Comparison of ENCODE assay signal across 28 mouse cellular contexts in genomic region chr3:30286529-30286928, GRCm38 (mm10).
DNase-seq lines count a peak whose midpoint lies in the region; ATAC-seq and TF ChIP-seq lines count a peak whose summit lies in the region.
"Had no signal": no experiment of that assay in that cellular context is flagged by ENCODE, and none has a peak within 500 bp of the region (broad histone marks: within the 10 kb centered on the region; RNA-seq: fewer than 3 reads in every experiment).

No protein-coding gene starts in this region.

- H3K4me3 ChIP-seq in forebrain, postnatal 0 days (ENCODE audit: low read depth, low read length): no peak overlapping the region
- H3K4me3 ChIP-seq in forebrain, embryonic 13.5 days: no peak overlapping the region
- no peak overlapping the region for H3K4me3 ChIP-seq in kidney, adult 2 months (ENCODE audit: insufficient read depth, low read depth, low read length)
- no peak overlapping the region for H3K4me3 ChIP-seq in neural tube, embryonic 13.5 days
- H3K4me3 ChIP-seq in stomach, postnatal 0 days (ENCODE audit: low read depth, low read length): no peak overlapping the region
- H3K4me3 ChIP-seq: embryonic facial prominence, embryonic 12.5 days; forebrain, embryonic 15.5 days; heart, embryonic 13.5 days; intestine, embryonic 15.5 days; left cerebral cortex, adult 2 months; limb, embryonic 15.5 days; liver, embryonic 13.5 days; midbrain, embryonic 15.5 days; stomach, embryonic 15.5 days had no signal

- no peaks in the 10 kb centered on the region for H3K4me1 ChIP-seq in forebrain, postnatal 0 days (ENCODE audit: insufficient read depth)
- 0 out of 2 replicates have a peak, but pooled peaks cover 4% of the 10 kb centered on the region for H3K4me1 ChIP-seq in forebrain, embryonic 13.5 days
- H3K4me1 ChIP-seq in kidney, adult 2 months (ENCODE audit: control insufficient read depth, insufficient read depth, low read length): peaks cover 3% of the 10 kb centered on the region; the same call in 1 of the 2 replicates
- peaks cover 13% of the 10 kb centered on the region; the same call in 1 of the 2 replicates for H3K4me1 ChIP-seq in neural tube, embryonic 13.5 days (replicated peaks)
- 0 out of 2 replicates have a peak, but pooled peaks cover 2% of the 10 kb centered on the region for H3K4me1 ChIP-seq in stomach, postnatal 0 days (replicated peaks; ENCODE audit: control insufficient read depth, insufficient read depth)
- H3K4me1 ChIP-seq: embryonic facial prominence, embryonic 12.5 days; forebrain, embryonic 15.5 days; heart, embryonic 13.5 days; intestine, embryonic 15.5 days; liver, embryonic 13.5 days had no signal

- TF ChIP-seq EP300 in stomach, postnatal 0 days (optimal IDR thresholded peaks at IDR 0.05): no peak

- no peak for ATAC-seq in forebrain, postnatal 0 days
- ATAC-seq in forebrain, embryonic 13.5 days: no peak
- ATAC-seq in neural tube, embryonic 13.5 days (ENCODE audit: low read depth): 0 out of 2 replicates have a peak, but pooled peaks have one; percentile 63
- ATAC-seq in stomach, postnatal 0 days (ENCODE audit: low FRiP score, low TSS enrichment): no peak
- ATAC-seq in cerebellum, adult (ENCODE audit: insufficient number of reproducible peaks, low FRiP score, low TSS enrichment): no peak
- ATAC-seq: forebrain, embryonic 15.5 days; intestine, embryonic 15.5 days had no signal

- WGBS in forebrain, postnatal 0 days: 34% methylated on average over 4 of the region's 4 CpGs
- WGBS in forebrain, embryonic 13.5 days: 31% methylated on average over 4 of the region's 4 CpGs
- WGBS in kidney, adult 2 months: 44% methylated on average over 4 of the region's 4 CpGs
- WGBS in neural tube, embryonic 13.5 days: 26% methylated on average over 4 of the region's 4 CpGs
- 39% methylated on average over 4 of the region's 4 CpGs for WGBS in stomach, postnatal 0 days

- no peak overlapping the region for H3K9ac ChIP-seq in forebrain, postnatal 0 days
- H3K9ac ChIP-seq in forebrain, embryonic 13.5 days: no peak overlapping the region
- H3K9ac ChIP-seq in neural tube, embryonic 13.5 days: no peak overlapping the region
- no peak overlapping the region for H3K9ac ChIP-seq in stomach, postnatal 0 days (ENCODE audit: low read length)
- H3K9ac ChIP-seq: embryonic facial prominence, embryonic 12.5 days; forebrain, embryonic 15.5 days; heart, embryonic 13.5 days; intestine, embryonic 15.5 days; limb, embryonic 15.5 days; liver, embryonic 13.5 days; midbrain, embryonic 15.5 days; stomach, embryonic 15.5 days had no signal

- no peak overlapping the region for H3K4me2 ChIP-seq in forebrain, postnatal 0 days (ENCODE audit: low read depth)
- H3K4me2 ChIP-seq in forebrain, embryonic 13.5 days: no peak overlapping the region
- H3K4me2 ChIP-seq in neural tube, embryonic 13.5 days: no peak overlapping the region
- no peak overlapping the region for H3K4me2 ChIP-seq in stomach, postnatal 0 days (replicated peaks; ENCODE audit: low read depth)
- H3K4me2 ChIP-seq: embryonic facial prominence, embryonic 12.5 days; forebrain, embryonic 15.5 days; heart, embryonic 13.5 days; intestine, embryonic 15.5 days; limb, embryonic 15.5 days; liver, embryonic 13.5 days; midbrain, embryonic 15.5 days; stomach, embryonic 15.5 days had no signal

- no peak for DNase-seq in forebrain, postnatal 0 days
- peak; percentile 18 for DNase-seq in kidney, adult 2 months
- DNase-seq in kidney, postnatal 25 days: no peak
- DNase-seq in neural tube, embryonic 10.5 days (ENCODE audit: extremely low spot score, low spot score): no peak
- no peak for DNase-seq in stomach, postnatal 0 days (ENCODE audit: low spot score)
- DNase-seq: adrenal gland, postnatal 25 days; cerebellum, adult 18-20 months; cerebellum, postnatal 10 days; heart, postnatal 10 days; kidney, adult 8-10 months; kidney, postnatal 10 days; liver, embryonic 13.5 days; lung, adult 18-20 months; lung, postnatal 10 days; right cerebral cortex, postnatal 25 days; thymus, adult 2 months; thymus, postnatal 36 days had no signal

- TF ChIP-seq POLR2A in kidney, adult 2 months (IDR thresholded peaks at IDR 0.05; ENCODE audit: low read depth, low read length): no peak

- no peaks in the 10 kb centered on the region for H3K36me3 ChIP-seq in forebrain, postnatal 0 days (ENCODE audit: insufficient read depth)
- H3K36me3 ChIP-seq in forebrain, embryonic 13.5 days (ENCODE audit: poor library complexity, severe bottlenecking): no peaks in the 10 kb centered on the region
- H3K36me3 ChIP-seq in kidney, adult 2 months (ENCODE audit: control insufficient read depth, insufficient read depth, low read length): no peaks in the 10 kb centered on the region
- no peaks in the 10 kb centered on the region for H3K36me3 ChIP-seq in neural tube, embryonic 13.5 days
- no peaks in the 10 kb centered on the region for H3K36me3 ChIP-seq in stomach, postnatal 0 days (ENCODE audit: control insufficient read depth, insufficient read depth, low read length)
- H3K36me3 ChIP-seq: embryonic facial prominence, embryonic 12.5 days; forebrain, embryonic 15.5 days; heart, embryonic 13.5 days; intestine, embryonic 15.5 days; limb, embryonic 15.5 days; liver, embryonic 13.5 days; midbrain, embryonic 15.5 days; stomach, embryonic 15.5 days had no signal

- no peaks in the 10 kb centered on the region for H3K9me3 ChIP-seq in forebrain, postnatal 0 days (ENCODE audit: low read length)
- H3K9me3 ChIP-seq in forebrain, embryonic 13.5 days (replicated peaks): no peaks in the 10 kb centered on the region
- H3K9me3 ChIP-seq in neural tube, embryonic 13.5 days: no peaks in the 10 kb centered on the region
- H3K9me3 ChIP-seq in stomach, postnatal 0 days (ENCODE audit: control insufficient read depth, low read length): no peaks in the 10 kb centered on the region
- H3K9me3 ChIP-seq: embryonic facial prominence, embryonic 12.5 days; forebrain, embryonic 15.5 days; heart, embryonic 13.5 days; intestine, embryonic 15.5 days; limb, embryonic 15.5 days; liver, embryonic 13.5 days; midbrain, embryonic 15.5 days; stomach, embryonic 15.5 days had no signal

- no peak overlapping the region for H3K27ac ChIP-seq in forebrain, postnatal 0 days (ENCODE audit: low read depth, low read length)
- H3K27ac ChIP-seq in forebrain, embryonic 13.5 days: no peak overlapping the region
- peak overlapping the region; percentile 17; the same call in 1 of the 2 replicates for H3K27ac ChIP-seq in kidney, adult 2 months (ENCODE audit: insufficient read depth, low read depth, low read length)
- H3K27ac ChIP-seq in neural tube, embryonic 13.5 days (replicated peaks): no peak overlapping the region
- H3K27ac ChIP-seq in stomach, postnatal 0 days (replicated peaks): no peak overlapping the region
- H3K27ac ChIP-seq: embryonic facial prominence, embryonic 12.5 days; forebrain, embryonic 15.5 days; heart, embryonic 13.5 days; intestine, embryonic 15.5 days; left cerebral cortex, adult 2 months; limb, embryonic 15.5 days; liver, embryonic 13.5 days; midbrain, embryonic 15.5 days; stomach, embryonic 15.5 days had no signal

- H3K27me3 ChIP-seq in forebrain, postnatal 0 days (ENCODE audit: insufficient read depth, low read length): no peaks in the 10 kb centered on the region
- H3K27me3 ChIP-seq in forebrain, embryonic 13.5 days: 0 out of 2 replicates have a peak, but pooled peaks cover 3% of the 10 kb centered on the region
- no peaks in the 10 kb centered on the region for H3K27me3 ChIP-seq in kidney, adult 2 months (replicated peaks; ENCODE audit: control insufficient read depth, insufficient read depth, low read length)
- H3K27me3 ChIP-seq in neural tube, embryonic 13.5 days: peaks cover 15% of the 10 kb centered on the region
- H3K27me3 ChIP-seq in stomach, postnatal 0 days (ENCODE audit: control insufficient read depth, insufficient read depth, low read length): no peaks in the 10 kb centered on the region
- H3K27me3 ChIP-seq: embryonic facial prominence, embryonic 12.5 days; forebrain, embryonic 15.5 days; heart, embryonic 13.5 days; intestine, embryonic 15.5 days; limb, embryonic 15.5 days; liver, embryonic 13.5 days; midbrain, embryonic 15.5 days; stomach, embryonic 15.5 days had no signal

- 0 out of 2 replicates have a peak, but pooled peaks have one; percentile 6 for TF ChIP-seq CTCF in forebrain, postnatal 0 days (IDR thresholded peaks at IDR 0.05; ENCODE audit: low read depth)
- no peak for TF ChIP-seq CTCF in kidney, adult 2 months (conservative IDR thresholded peaks at IDR 0.05; ENCODE audit: insufficient read depth, insufficient read length, low read depth, low read length)
- TF ChIP-seq CTCF in stomach, postnatal 0 days (IDR thresholded peaks at IDR 0.05; ENCODE audit: low read depth): peak; percentile 21; the same call in 1 of the 2 replicates
